Mouse (Mus musculus) CD4-positive, CD25-positive, alpha-beta regulatory T cell, adult 2 months (primary cell): ENCODE data around the gene Diaph2.
"Not testable (repeated sequence)": the region's sequence is repeated elsewhere in the genome, so short reads cannot be mapped to it uniquely, and the experiment has no call there.

Experiments used
- DNase-seq: peaks from one replicate; pipeline ENCODE4 v3.0.0-alpha.2; 2012; ENCODE audit warnings: low read depth, low spot score

The Diaph2 gene

GRCm38 (mm10) chrX:129749571-129750061 lies at the start of gene Diaph2:
Diaph2 (plus strand) TSS chrX:129749742.
- DNase-seq = peak; percentile 90

- no peak for DNase-seq
These were observed 47.8 kb upstream of the Diaph2 start for GRCm38 (mm10) chrX:129701634-129702312.

- DNase-seq = no peak
These were observed 39.9 kb upstream of the Diaph2 start for GRCm38 (mm10) chrX:129709656-129710055.

DNA sequence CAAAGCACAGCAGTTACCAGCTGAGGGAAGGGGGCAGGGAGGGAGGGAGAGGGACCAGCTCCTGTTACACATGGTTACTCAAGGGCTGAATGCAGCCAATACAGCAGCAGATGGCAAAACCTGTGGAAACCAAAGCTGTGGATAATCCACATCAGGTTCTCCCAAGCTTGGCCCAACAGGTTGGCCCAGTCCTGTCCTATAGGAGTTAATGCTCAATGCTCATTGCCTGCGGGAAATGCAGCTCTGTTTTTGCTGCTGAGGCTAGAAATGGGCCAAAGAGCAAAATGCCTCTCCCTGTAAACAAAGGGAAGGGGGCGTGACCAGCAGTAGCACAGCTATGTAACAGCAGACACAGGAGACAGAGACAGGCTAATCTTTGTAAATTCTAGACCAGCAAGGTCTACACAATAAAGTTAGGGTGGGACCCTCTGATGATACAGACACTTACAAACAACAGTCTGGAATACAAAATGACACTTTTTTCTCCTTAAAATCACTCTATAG lies 20.8 kb upstream of the Diaph2 start:
- DNase-seq = no peak

DNA sequence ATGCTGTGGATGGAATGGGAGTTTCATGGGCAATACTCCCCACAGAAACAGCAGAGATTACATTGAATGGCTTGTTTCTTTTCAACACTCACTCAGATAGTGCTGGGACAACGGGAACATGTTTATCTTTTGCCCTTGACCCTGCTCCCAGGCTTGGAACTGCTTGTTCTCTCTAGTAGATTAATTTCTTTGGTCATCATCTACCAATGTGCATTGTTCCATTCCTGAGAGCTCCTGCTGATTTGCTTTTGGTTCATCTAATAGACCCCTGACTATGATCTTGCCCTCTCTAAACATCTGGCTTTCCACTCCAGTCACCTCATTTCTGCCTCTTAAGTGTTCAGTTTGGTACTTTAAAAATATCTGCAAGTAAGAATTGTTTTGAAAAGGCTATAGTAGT lies 13.0 kb upstream of the Diaph2 start:
- DNase-seq = no peak

DNA sequence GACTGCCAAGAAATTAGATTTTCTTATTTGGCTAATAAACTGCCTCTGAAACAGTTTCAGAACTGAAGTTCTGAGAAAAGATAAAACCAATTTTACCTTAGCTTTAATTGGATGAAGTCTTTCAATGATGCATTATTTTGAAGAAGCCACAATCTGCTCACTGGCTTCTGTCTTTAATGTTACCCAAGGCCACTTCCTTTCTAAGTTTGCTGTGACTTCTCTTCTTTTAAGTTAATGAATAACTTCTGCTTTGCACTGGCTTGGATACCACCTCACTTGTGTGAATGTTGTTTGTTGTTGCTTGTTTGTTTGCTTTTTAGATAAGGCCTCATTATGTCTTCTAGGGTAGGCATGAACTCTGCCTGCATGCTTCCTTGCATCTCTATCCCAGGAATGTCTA lies 10.3 kb upstream of the Diaph2 start:
- no peak for DNase-seq

DNA sequence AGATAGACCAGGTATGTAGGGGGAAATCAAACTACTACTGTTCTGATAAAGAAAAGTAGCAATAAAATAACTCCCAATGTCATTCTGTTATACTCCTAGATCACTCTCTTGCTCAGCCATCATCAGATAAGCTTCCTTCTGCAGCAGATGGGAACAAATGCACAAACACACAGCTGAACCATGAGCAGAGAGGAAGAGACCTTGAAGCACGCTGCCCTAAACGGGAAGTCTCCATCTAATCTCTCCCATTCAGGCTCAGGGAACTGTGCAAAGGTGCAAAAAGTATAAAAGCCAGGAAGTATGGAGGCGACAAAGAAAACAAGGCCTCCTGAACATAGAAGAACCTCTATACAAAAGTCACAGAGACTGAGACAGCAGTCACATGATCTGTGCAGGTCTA lies 6.6 kb upstream of the Diaph2 start:
- DNase-seq = no peak

DNA sequence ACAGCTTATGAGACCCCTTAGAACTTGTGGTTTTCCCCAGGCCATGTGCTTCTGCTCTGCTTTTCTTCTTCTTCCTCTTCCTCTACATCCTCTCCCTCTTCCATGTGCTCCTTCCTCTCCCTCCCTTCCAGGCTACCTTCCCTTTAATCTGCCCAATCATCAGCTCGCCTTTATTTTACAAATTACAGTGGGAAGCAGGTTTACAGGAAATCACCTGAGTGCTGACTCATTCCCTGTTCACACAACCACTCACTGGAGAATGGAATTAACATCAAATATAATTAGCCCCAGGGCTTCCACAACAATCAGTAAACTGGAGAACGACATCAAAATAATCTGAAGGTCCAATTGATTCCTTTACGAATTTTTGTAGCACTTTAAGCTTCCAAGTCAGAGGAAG lies 3.6 kb upstream of the Diaph2 start:
- DNase-seq = no peak

DNA sequence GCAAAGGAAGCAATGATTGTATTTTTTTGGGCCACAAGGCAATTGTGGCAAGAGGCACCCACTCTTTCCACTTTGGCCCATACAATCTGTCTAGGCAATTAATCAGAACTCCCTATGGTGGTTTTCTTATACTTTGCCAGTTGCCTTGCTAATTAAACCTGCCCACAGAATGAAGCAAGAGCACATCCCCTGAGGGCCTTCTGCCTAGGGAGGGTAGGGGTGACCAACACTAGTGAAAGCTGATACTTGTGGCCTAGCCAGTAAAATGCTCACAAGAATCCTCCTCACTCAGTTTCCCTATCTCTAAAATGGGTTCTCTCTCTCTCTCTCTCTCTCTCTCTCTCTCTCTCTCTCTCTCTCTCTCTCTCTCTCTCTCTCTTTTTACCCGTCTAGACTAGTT lies 440 bp upstream of the Diaph2 start:
- no peak for DNase-seq

DNA sequence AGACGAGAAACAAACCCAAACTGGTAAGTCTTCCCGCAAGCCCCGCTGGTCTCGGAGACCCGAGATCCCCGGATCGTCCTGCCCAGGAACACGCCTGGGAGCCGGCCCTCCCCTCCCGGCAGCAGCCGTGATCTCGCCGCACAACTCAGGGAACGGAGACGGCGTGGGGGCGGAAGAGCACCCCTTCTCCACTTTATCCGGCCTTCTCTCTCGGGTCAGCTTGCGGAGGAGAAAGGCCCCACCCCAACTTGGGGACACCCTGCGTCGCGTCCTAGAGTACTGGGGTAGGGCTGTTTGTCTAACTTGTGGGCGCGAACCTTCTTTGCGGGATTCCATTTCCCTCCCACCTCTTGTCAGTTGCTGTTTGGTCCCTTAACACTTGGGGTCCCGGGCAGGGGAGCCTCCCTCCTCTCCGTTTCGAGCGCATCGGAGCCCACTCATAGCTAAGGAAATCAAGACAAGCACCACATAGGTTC lies 590 bp downstream of the Diaph2 start:
- DNase-seq = no peak

DNA sequence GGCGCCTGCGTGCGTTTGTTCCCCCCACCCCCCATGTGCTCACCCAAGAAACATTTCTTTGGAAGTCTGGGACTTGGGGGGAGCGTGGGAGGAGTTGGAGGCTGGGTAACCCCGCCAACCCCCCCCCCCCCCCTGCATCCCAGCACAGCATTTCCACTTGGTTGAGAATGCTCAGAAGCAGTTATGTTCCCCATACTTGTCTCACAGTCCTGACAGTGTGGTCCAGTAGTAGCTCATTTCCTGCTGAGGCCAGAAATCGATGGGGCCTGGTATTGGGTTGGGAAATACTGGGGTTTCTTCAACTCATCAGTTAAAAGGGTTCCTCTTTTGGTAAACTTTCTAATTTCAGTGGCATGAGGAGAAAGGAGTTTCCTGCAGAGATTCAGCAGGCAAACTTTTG lies 1.1 kb downstream of the Diaph2 start:
- DNase-seq = peak; percentile 1

- no peak for DNase-seq
These were observed 7.1 kb downstream of the Diaph2 start for GRCm38 (mm10) chrX:129756606-129757005.

- DNase-seq = no peak
These were observed 13.1 kb downstream of the Diaph2 start for GRCm38 (mm10) chrX:129762649-129763048.

DNA sequence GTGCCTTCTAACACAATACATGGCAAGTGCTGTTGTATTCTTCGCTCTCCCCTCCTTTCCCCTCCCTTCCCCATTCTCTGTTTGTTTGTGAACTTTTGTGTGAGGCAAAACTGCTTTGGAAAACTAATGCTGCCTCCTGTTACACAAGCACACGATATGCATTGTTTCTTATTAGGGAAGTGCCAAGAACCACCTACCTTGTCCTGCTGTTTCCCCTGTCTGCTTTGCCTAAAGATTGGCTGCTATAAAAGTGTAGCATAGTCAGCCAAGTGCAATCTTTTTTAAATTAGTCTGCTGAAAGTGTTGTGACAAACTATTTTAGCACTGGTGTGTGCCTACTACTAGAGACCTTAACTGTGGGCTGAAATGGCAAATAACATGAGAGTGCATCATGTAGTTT lies 15.8 kb downstream of the Diaph2 start:
- DNase-seq = no peak

GRCm38 (mm10) chrX:129766811-129767210 lies 17.3 kb downstream of the Diaph2 start:
- DNase-seq = no peak

GRCm38 (mm10) chrX:129770625-129771024 lies 21.1 kb downstream of the Diaph2 start:
- DNase-seq = no peak

DNA sequence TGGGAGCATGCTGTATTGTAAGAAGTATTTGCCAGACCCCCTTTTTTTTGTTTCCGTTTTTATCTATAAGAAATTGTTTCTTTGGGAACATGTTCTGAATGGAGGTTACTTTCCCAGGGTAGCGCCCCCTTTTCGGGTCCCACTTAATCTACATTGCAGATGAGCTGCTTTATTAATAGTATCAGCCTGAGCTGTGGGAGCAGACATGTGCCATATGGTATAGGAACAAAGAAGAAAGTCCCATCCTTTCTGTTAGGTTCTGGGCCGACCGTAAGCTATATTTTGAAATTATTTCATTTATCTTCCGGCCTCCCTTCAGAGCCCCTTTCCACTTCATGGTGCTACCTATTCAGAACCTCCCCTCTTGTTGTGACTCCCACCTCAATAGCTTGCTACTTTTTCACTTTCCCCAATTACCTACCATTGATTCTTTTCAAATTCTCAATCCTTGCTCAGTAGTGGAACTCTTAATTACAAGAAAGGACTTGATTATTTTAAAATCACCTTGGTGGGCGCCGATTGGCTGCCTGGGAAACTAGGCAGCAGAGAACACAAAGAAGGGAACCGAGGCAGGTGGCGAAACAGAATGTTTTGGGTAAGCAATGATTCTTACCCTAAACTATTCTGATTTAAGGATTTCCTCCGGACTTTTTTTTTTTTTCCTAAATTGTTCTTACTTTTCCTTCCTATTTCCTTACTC lies 24.2 kb downstream of the Diaph2 start:
- no peak for DNase-seq

- no peak for DNase-seq
These were observed 24.9 kb downstream of the Diaph2 start for GRCm38 (mm10) chrX:129774478-129774877.

DNA sequence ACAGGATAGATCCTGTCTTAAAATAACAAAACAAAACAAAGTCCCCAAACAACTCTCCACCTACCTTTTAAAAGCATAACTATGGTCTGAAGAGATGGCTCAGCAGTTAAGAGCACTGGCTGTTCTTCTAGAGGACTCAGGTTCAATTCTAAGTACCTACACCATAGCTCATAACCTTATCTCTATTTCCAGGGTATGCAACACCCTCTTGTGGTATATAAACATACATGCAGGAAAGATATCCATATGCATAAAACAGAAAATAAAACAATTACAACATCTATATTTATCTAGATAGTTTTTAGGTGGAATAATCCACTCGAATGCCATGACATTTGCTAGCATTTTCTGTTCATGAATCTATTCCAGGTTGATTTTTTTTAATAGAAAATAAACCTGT lies 27.2 kb downstream of the Diaph2 start:
- peak; percentile 16 for DNase-seq

- DNase-seq = no peak
These were observed 27.9 kb downstream of the Diaph2 start for GRCm38 (mm10) chrX:129777404-129777962.

DNA sequence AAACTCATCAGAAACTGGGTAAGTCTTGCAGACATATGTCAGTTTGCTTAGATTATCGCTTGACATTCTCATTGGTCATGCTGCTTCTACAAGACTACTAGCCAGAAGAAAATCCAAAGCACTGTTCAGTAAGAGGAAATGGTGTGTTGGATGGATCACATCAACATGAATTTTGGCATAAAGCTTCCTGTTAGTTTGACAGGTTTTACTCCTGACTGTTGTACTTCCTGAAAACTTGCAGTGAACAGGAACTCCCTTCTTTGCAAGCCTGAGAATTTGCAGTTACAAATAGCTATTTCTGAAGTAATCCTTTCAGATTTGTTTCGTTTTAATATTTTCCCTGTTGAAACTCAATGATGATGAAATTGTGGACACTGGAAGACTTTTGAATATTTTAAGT lies 32.3 kb downstream of the Diaph2 start:
- no peak for DNase-seq

DNA sequence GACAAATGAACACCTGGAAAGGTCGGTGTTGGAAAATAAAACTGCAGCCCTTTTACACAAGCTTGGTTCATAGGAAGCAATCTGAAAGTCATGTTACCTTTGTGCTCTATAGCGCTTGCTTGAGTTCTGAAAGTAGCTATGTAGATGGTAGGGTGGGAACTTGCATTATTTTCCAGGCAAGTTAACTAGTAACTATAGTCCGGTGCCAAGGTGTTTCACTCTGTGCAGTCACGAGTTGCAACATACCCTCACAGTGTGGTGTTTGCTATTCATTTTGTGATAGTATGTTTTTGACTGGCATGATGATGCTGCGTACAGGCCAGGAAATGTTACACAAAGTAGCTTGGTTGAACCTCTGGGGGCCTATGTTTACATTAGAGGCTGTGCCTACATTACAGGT lies 34.5 kb downstream of the Diaph2 start:
- DNase-seq = no peak

- not testable (repeated sequence) for DNase-seq
These were observed 50.4 kb downstream of the Diaph2 start for GRCm38 (mm10) chrX:129799920-129800319.
